Mouse (Mus musculus) mouse trophoblast stem cell (cell line): Measurements from ENCODE around the gene Srm.

Experiments
- in situ Hi-C, 2 experiments: fragments of 300-500 bp; cut with MseI, MboI; formaldehyde crosslinking; loops; 2 replicates in 1 of 2; 3 replicates in 1 of 2; pipeline ENCODE4 v1.15.1; 2025

Srm gene

DNA sequence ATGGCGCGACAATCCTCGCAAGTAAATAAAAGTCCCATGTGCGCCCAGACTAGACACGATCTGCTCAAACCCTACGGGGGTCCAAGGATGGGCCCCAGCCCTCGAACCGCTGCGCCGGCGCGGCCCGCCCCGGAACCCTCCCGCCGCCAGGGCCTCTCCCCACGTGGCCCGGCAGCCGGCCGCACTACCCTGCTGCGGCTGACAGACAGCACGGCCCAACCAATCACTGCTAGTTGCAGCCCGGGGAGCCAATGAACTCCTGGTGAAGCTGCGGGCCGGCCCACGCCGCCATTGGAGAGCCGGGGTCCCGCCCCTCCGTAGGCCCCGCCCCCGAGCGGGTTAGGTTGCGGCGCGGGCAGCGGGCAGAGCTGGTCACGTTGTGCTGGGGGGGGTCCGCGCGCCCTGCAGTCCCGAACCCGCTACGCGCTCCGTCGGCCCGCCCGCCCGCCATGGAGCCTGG is at the start of gene Srm:
Gene Srm (plus strand): TSS at position 333 of the 460 bp plus-strand sequence.
- in situ Hi-C loops: no loop called here

DNA sequence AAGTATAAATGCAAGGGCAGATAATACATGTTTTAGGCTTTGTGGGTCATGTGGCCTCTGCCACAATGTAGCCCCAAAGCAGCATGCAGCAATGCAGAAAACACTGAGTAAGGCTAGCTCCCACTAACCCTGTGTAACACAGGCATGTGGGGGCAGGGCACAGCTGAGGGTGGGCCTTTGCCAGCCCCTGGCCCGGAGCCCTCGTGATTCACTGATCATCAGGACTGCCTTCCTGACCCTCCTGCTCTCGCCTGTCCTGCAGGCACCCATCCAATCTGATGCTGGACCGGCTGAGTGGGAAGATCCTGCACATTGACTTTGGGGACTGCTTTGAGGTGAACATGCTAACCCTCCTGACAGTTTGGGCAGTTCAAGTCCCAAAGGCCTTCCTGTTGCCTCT is 42.2 kb upstream of the Srm start:
- in situ Hi-C loops: no loop called here

DNA sequence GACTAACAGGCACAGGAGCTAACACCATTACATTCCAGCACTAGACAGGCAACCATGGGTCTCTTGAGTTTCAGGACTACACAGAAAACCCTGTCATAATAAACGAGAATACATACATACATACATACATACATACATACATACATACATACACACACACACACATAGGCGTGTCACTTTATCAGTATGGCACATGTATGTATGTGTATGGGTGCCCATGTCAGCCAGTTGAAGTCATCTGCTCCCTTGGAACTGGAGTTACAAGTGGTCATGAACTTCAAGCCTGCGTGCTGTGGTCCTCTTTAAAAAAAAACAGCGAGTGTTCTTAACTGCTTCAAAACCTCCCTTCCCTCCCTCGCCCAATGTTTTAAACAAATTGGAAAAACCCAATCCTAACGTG is 33.5 kb upstream of the Srm start:
- in situ Hi-C loops: no loop called here

DNA sequence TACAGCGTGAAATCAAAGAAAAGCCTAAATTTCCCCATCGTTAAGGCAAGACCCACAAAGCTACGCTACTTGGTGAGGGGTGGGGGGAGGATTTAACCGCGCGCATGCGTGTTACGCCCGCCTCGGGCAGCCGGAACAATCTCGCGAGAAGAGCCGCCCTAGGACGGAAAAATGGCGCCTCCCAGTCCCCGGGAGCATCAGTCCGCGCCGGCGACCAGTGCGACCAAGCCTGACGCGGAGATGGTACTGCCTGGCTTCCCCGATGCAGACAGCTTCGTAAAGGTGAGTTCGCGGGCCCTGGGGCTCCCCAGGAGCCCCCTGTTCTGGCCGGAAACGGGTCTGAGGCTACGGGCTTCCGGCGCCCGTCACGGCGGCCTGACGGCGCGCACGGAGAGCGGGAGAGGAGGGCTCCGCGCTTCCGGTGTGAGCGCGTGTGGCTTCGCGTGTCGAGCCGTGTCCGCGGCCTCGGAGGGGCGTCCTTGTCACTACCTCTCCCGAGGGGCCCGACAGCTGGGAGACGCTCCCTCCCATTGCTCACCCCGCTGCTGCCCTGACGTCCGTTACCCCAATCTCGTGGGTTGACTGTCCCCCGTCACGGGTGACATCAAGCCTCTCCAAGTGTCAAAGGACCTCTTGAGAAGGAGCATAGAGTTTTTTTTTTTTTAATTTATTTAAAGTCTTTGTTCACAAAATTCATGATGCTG is 32.9 kb upstream of the Srm start, which contains the start of gene Exosc10:
Gene Exosc10 (plus strand): TSS at position 133 of the 704 bp plus-strand sequence.
- in situ Hi-C loops: no loop called here

DNA sequence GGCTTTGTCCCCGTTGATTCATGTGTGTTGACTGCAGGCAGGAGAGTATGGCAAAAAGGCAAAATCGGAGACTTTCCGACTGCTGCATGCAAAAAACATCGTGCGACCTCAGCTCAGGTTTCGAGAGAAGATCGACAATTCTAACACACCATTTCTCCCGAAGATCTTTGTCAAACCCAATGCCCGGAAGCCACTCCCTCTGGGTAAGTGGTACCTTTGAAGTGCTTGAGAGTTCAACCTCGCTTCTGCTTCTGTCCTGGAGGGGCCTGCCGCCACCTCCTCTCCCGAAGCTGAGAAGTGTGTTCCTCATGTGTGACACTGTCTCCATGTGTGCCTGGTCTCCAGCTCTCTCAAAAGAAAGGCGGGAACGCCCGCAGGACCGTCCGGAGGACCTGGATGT is 28.6 kb upstream of the Srm start:
- in situ Hi-C loops: no loop called here

DNA sequence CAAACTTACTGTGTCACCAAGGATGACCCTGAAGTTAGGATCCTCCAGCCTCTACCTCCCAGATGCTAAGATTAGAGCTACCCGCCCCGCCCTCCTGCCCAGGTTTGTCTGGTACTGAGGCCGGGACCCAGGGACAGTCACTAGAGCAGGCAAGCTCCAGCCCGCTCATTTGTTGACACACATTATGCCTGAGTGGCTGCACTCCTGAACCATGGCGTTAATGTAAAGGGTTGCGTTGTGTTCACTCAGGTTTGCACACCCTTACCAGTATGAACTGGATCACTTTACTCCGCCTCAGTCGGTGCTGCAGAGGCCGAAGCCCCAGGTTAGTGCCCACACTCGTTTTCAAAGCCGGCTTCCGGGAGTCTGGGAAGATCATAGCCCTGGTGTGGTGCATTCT is 27.7 kb upstream of the Srm start:
- in situ Hi-C loops: no loop called here

DNA sequence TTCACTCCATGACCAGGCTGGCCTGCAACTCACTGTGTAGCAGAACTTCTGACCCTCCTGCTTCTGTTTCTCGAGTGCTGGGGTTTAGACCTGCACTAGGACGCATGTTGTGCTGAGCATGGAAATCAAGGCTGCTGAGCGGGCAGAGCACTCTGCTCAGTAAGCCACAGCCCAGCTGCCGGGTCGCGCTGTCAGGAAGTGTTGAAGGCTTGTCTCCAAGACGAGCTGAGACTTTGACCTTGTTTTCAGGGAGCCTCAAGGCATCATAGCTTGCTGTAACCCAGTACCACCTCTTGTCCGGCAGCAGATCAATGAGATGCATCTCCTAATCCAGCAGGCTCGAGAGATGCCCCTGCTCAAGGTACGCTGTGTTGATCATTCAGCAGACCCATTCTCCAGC is 21.2 kb upstream of the Srm start:
- in situ Hi-C loops: no loop called here

DNA sequence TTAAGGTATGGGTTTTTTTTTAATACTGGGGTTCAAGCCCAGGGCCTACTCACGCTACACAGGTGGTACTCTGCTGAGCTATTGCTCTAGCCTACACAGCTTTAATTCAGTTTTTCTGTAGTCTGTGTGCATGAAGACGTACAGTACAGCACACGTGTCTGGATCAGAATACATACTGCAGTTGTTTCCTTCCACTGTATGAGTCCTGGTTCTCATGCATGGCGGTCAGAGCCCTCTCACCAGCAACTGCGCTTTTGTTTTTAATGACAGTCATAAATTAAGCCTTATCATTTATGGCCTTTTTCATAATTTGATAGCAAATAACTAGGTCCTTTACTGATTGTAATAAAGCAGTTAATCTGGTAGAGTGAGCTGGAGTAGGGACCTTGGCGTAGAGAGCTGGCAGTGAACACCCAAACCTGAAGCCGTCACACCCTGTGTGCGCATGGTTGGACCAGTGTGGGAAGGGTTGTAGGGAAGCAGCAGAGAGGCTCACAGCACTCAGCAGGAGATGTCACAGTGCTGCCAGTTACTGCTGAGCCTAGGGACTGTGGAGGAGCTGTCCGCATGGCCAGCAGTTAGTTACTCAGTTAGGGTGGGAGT is 20.5 kb upstream of the Srm start:
- in situ Hi-C loops: no loop called here

DNA sequence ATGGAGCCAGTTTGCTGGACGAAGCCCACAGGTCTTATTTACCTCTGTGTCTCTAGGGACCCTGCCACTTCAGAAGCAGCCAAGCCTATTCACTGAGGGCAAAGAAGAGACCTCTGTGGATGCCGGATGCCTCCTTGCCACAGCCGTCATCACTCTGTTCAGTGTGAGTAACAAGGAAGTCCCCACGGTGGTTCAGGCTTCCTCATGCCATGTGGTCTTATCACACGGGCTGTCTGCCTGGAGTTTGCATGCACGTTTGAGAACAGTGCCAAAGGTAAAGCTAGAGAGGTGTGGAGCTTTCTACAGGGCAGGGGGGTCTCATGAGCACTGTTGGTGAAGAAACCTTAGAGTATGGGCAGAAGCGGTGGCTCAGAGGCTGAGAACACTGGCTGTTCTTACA is 18.1 kb upstream of the Srm start:
- in situ Hi-C loops: no loop called here

DNA sequence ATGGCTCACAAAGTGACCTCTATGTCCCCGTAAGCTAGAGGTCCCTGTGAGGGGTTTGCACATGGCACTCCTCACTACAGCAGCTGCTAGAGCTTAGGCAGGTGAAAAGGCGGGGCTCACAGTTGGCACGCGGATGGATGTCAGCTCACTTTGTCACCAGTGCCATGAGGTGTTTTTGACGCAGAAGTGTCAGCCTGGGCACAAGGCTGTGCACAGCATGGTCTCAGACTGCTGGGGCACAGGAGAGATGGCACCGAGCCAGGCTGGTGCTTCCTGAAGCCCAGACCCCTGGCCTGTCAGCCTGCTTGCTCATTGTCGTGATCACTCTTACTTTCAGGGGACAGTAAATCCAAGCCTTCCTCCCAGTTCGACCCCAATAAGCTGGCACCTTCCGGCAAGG is 10.5 kb upstream of the Srm start:
- in situ Hi-C loops: no loop called here

DNA sequence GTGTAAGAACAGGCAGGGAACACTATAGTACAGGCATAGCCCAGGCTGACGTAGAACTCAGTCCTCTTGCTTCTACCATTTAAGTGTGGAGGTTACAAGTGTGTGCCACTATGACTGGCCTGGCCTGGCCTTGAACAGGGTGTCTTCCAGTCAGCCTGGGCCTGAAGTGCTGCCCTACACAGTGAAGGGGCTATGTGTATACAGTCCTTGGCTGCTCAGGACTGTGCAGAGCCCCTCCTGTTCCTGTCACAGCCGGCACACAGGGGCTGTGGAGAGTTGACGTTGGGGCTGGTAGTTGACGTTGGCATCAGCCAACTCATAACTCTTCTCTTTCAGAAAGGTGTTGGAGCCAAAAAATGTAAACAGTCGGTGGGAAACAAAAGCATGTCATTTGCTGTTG is 9.9 kb upstream of the Srm start:
- in situ Hi-C loops: no loop called here

DNA sequence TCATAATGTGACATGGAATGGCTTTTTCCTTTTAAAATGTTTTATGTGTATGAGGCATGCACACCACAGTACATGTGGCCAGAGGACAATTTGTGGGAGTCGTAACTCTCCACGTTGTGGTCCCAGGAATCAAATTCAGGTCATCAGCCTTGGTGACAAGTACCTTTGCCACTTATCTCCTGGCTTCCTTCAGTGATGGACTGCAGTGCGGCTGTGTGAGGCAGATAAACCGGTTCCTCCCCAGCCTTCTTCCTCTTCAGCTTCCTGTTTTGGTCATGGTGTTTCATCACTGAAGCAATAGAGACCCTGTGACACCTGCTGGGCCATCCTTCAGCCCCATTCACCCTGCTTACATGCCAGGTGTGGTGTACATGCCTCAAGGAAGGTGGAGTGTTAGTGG is 8.0 kb upstream of the Srm start:
- in situ Hi-C loops: no loop called here

DNA sequence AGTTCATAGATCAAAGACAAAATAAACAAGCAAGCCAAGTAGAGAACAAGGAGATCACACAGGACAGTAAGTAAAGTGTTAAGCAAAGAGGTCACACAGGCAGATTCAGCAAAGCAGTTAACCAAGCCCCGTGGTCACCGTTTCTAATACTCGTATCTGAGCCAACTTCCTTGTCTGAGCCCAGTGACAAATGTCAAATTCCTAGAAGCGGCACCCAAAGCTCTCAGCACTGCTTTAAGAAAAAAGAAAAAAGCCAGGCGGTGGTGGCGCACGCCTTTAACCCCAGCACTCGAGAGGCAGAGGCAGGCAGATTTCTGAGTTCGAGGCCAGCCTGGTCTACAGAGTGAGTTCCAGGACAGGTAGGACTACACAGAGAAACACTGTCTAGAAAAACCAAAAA is 4.7 kb upstream of the Srm start:
- in situ Hi-C loops: no loop called here

DNA sequence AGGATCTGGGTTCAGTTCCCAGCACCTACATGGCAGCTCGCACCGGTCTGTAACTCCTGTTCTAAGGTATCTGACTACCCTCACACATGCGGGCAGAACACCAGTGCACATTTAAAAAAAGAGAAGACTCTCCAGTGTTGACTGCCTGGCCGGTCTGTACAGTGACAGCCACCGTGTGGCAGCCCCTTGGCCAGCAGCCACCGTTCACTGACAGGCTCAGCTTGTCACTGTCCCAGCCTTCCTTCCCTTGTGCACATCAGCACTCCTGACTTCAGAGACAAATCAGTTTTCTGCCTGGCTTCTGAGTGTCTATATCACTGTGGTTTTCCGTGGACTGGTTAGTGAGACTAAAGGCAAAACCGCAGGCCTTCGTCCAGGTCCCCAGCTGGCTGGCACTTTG is 2.5 kb upstream of the Srm start:
- in situ Hi-C loops: no loop called here

DNA sequence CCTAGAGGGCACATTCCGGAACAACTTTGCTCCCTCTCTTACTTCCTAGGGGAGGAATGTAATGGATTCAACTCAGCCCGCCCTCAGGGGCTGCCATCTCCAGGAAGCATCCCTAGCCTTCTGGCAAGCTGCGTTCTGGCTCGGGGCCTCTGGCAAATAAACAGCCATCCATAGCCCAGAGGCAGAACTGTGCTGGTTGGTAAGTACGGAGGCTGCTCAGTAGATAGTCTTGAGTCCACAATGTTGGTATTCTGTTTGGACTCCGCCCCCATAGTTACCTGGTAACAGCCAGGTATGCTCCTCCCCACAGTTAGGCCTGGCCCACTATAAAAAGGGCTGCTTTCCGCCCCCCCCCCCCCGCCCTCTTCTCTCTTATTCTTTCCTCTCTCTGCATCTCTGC is 1.7 kb upstream of the Srm start:
- in situ Hi-C loops: no loop called here

DNA sequence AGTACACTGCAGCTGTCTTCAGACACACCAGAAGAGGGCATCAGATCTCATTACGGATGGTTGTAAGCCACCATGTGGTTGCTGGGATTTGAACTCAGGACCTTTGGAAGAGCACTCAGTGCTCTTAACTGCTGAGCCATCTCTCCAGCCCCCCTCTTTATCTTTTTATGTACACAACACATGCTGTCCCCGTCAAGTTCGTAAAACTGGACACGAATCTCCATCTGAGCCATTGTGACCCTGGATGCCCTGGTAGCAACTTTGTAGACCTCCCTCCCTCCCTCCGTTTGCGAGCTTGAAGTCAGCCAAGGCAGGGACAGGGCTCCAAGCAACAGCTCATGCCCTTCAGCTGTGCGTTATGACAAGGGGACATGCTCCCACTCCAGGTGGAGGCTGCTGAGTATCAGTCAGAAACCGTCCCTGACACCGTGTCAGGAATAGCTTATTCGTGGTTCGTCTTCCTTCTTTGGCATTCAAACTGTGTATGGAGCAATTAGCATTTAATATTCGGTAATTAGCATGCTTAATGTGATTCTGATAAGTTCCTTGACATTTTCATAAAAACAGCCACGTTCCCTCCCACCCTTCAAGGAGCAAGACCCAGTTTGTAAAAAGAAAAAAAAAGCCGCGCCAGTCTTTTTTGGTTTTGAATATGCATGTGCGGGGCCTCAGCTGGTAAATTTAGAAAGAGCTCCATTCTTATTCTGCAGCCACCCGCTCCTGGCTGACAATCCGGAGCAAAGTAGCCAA is 707 bp upstream of the Srm start:
- in situ Hi-C loops: no loop called here

DNA sequence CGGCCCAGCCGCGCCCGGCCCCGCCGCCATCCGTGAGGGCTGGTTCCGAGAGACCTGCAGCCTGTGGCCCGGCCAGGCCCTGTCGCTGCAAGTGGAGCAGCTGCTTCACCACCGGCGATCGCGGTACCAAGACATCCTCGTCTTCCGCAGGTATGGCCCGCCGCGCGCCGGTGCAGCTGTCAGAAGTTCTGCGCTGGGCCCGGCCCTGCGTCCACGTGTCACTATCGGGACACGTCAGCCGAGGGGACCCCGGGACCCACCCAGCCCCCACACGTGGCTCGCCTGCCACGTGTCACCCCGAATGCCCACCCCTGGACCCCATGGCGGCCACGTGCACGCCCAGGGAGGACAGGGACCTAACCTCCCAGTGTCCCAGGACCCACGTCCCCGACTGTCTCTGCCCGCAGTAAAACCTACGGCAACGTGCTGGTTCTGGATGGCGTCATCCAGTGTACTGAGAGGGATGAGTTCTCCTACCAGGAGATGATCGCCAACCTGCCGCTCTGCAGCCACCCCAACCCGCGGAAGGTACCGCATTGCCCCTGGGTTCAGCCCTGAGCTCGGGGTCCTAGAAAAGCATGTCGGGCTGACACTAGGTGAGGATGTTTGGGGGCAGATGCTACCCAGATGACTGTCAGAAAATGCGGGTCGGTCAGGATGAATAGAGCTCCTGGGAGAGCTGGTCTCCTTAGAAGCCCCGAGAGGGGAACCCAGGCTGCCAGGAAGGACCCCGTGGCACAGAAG is 506 bp downstream of the Srm start:
- in situ Hi-C loops: no loop called here

DNA sequence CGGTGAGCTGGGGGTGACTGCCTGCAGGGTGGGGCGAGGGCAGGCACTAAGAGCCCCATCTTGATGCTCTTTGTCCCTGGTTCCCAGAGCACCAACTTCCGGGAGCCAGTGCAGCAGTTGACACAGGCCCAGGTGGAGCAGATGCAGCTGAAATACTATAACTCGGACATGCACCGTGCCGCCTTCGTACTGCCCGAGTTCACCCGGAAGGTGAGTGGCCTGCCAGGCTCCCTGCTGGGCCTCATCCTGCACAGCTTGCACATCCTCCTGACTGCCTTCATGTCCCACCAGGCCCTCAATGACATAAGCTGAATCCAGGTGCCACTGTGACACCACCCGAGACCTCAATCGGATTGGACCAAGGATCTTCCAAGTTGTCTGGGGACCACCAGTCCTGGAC is 2.7 kb downstream of the Srm start:
- in situ Hi-C loops: no loop called here

DNA sequence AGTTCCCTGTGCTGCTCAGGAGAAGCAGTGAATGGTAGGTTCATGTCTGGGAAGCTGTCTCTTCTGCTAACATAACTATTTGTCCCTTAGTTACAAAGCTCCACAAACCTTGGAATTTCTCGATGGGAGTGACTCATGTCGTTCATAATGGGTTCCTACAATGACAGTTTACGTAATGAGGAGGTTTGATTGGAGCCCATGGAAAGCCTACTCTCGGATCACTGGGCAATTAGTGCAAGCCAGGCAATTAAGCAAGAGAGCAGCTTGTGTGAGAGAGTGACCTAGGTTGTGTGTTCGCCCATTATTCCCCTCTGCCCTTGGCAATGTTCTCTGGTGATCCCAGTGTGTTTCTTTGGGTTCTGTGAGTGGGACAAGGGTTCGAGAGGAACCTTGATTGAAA is 4.6 kb downstream of the Srm start:
- in situ Hi-C loops: no loop called here

DNA sequence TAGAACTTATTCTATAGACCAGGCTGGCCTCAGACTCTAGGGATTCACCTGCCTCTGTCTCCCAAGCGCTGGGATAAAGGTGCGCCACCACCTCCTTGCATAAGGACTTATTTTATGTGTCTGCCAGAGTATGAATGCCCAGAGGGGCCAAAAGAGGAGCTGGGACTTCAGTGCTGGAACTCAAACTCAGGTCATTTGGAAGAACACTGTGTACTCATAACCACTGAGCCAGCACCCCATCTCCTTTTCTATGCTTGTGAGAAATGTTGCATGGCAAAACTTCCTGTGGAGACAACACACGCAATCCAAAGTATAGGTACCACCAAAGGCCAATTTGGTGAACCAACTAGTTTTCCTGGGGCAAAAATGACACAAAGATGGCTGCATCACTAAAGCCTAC is 5.4 kb downstream of the Srm start:
- in situ Hi-C loops: no loop called here

DNA sequence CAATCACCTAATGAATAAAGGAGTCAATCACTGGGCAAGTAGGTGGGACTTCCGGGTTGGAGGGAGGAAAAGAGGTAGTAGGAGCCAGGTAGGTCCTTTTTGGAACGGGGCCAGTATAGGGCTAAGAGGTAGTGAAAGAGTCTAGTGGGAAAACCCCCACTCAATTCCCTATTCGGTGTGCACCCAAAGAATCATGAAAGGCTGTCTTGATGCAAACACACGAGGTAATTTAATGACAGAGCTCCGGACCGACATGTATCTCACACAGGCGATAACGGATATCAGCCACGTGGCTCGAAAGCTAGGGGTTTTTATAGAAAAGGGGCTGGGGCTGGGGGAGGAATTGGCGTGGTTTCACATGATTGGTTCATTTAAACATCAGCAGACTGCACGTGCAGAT is 7.5 kb downstream of the Srm start:
- in situ Hi-C loops: no loop called here

DNA sequence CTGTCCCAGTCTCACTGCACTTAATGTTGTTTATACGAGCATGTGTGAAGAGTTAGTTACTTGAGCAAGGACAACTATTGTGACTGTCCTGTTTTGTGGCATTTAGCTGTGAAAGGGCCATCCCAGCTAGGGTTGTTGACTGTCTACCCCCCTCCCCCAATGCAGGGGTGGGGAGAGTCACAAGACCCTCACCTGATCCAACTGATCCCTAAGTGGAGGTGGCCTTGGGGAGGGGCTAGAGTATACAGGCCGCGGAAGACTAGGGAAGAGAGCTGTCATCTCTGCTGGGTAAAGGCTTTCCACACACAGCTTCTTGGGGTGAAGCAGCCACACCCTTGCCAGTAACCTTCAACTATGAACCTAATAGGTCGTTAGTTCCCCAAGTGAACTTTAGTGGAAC is 9.0 kb downstream of the Srm start:
- in situ Hi-C loops: no loop called here
